Mouse (Mus musculus): ENCODE data around the gene Mmp15. TPM values are rescaled to one million over a fixed set of nuclear protein-coding genes. Genes with fewer than 3 reads are reported as not detected.
A peak's percentile ranks its signal among the peaks of the same experiment; 100 is the strongest.

The Mmp15 gene
- polyA plus RNA-seq, 1 experiment, result 45.1 TPM

DNA sequence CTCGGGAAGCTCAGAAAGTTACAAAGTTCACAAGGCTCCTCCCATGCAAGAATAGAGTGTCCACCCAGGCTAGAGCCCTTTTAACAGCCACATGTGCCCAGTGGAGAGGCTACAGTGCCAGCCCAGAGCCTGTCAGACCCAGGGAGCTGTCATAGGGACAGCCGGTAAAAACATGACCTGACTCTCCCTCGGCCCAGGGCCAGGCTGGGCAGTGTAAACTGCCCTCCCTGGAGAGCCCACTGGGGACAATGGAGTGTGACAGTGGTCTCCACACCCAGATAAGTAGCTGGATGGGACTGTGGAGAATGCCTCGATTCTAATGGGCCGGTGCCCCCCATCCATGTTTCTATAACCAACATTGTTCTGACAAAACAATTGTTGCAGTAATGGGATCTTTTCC is 57.5 kb downstream of the Mmp15 start:
- no peak overlapping the region for H3K4me2 ChIP-seq (ENCODE audit: low read depth)
- TF ChIP-seq USF1 (IDR thresholded peaks at IDR 0.05; ENCODE audit: low read depth), result no peak
- TF ChIP-seq E2F4 (IDR thresholded peaks at IDR 0.05; ENCODE audit: insufficient read depth), result no peak
- TF ChIP-seq POLR2A (IDR thresholded peaks at IDR 0.05; ENCODE audit: insufficient read length, low read depth), result no peak
- H3ac ChIP-seq (ENCODE audit: control insufficient read depth, insufficient read length), result no peak overlapping the region
- no peaks in the 10 kb centered on the region for H3K36me3 ChIP-seq (ENCODE audit: control insufficient read depth, insufficient read depth)
- no peak overlapping the region for H3K4me3 ChIP-seq
- H3K79me2 ChIP-seq (ENCODE audit: control insufficient read depth, insufficient read depth), result no peaks in the 10 kb centered on the region
- H3K27me3 ChIP-seq (ENCODE audit: control insufficient read depth, insufficient read depth, insufficient read length), result no peaks in the 10 kb centered on the region

DNA sequence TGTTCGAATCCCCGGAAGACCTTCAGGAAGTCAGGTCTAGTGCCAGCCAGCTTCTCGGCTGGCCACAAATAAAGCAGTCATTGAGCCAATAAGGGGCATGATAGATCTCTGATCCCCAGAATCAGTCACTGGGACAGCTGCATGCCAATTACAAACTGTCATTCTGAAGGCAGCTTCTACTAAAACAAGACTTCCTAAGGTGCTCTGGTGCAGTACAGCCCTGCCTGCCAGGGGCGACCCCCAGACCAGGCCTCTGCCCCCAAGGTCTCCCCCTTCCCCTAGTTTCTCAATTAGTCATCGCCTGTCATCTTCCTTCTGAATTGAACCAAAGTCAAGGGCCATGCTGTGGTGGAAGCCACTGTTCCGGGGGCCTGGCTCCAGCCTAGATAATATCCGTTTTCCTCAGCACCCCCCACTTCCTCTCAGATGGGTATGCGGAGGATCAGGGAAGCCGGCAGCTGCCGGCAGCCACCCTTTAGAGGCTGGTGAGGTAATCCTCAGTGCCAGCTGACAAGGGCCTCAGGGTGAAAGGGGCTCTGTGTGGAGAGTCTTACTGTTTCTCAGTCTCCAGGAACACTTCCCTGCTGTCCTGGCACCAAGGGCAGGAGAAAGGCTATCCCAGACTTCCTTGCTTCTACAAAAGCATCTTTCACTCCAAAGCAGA is 59.4 kb downstream of the Mmp15 start:
- Histone ChIP-seq H3K79me2 (ENCODE audit: control insufficient read depth, insufficient read depth) (no peaks in the 10 kb centered on the region), H3K36me3 (ENCODE audit: control insufficient read depth, insufficient read depth) (no peaks in the 10 kb centered on the region), H3K4me3 (no peak overlapping the region), H3ac (ENCODE audit: control insufficient read depth, insufficient read length) (no peak overlapping the region), H3K27me3 (ENCODE audit: control insufficient read depth, insufficient read depth, insufficient read length) (no peaks in the 10 kb centered on the region), H3K4me2 (ENCODE audit: low read depth) (peak overlapping the region; percentile 34)
- TF ChIP-seq MYOD1 (IDR thresholded peaks at IDR 0.05; ENCODE audit: control insufficient read depth in 1 of 3, insufficient read length in 2 of 3, low read depth in 2 of 3) (peak; percentile 23 to 77 (median 64)), TCF3 (IDR thresholded peaks at IDR 0.05; ENCODE audit: insufficient read length, low read depth) (peak; percentile 41), MYOG (IDR thresholded peaks at IDR 0.05; ENCODE audit: control insufficient read depth in 1 of 3, insufficient read depth in 1 of 3, insufficient read length in 2 of 3, low read depth in 2 of 3) (peak; percentile 36 to 90 (median 66)), E2F4 (IDR thresholded peaks at IDR 0.05; ENCODE audit: insufficient read depth) (no peak), POLR2A (IDR thresholded peaks at IDR 0.05; ENCODE audit: insufficient read length, low read depth) (no peak)

DNA sequence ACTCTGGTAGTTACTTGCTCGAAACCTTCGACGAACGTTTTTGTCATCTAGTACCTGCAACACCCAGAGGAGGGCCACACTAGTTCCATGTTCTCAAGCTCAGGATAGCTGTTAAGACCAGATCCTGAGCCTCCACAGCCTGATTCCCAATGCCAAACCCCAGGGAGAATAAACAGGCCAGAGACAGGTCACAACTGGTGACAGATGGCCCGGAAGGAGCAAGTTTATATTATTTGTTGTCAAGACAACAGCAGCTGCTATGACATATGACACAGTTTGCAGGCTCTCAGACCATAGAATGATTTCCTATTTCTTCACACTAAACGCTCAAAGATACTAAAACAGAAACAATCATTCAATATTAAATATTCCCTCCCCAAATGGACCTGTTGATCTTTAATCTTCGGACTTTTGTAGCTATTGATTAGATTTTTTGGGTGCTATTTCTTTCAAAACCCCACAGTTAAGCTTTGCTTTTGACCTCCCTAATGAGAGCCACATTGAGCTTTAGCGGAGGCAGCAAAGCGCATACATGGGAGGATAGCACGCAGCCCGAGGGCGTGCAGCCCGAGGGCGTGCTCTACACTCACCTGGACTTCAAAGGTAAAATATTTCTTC is 70.2 kb downstream of the Mmp15 start:
- peaks cover 33% of the 10 kb centered on the region for H3K36me3 ChIP-seq (ENCODE audit: control insufficient read depth, insufficient read depth)
- no peak for TF ChIP-seq USF1 (IDR thresholded peaks at IDR 0.05; ENCODE audit: low read depth)
- peak in 1 of 3 experiments; percentile 36 for TF ChIP-seq MYOD1 (IDR thresholded peaks at IDR 0.05; ENCODE audit: control insufficient read depth in 1 of 3, insufficient read length in 2 of 3, low read depth in 2 of 3)
- TF ChIP-seq TCF12 (IDR thresholded peaks at IDR 0.05; ENCODE audit: insufficient read depth, poor library complexity, severe bottlenecking), result peak; percentile 7

More for the DNA sequence above, 70.2 kb downstream of the Mmp15 start:
- no peaks in the 10 kb centered on the region for H3K27me3 ChIP-seq (ENCODE audit: control insufficient read depth, insufficient read depth, insufficient read length)
- H3K79me2 ChIP-seq (ENCODE audit: control insufficient read depth, insufficient read depth), result peaks cover 27% of the 10 kb centered on the region
- H3K4me3 ChIP-seq, result no peak overlapping the region
- no peak overlapping the region for H3K4me2 ChIP-seq (ENCODE audit: low read depth)
- no peak overlapping the region for H3ac ChIP-seq (ENCODE audit: control insufficient read depth, insufficient read length)

Other genes with a start within 250 kb of the Mmp15 start
- 22.6 TPM for gene Kifc3, start 149.5 kb upstream of the Mmp15 start, polyA plus RNA-seq (2012; fragmentation: generic; extraction: Trizol)
- 0.07 TPM for gene Cngb1, start 45.7 kb upstream of the Mmp15 start, polyA plus RNA-seq (2012; fragmentation: generic; extraction: Trizol)
- gene Tepp, start 41.7 kb upstream of the Mmp15 start, polyA plus RNA-seq (2012; fragmentation: generic; extraction: Trizol), result not detected
- 7.4 TPM for gene Zfp319, start 20.3 kb upstream of the Mmp15 start, polyA plus RNA-seq (2012; fragmentation: generic; extraction: Trizol)
- gene Usb1, start 20.0 kb upstream of the Mmp15 start, polyA plus RNA-seq (2012; fragmentation: generic; extraction: Trizol), result 42.8 TPM
- 39.9 TPM for gene Cfap20, start 82.6 kb downstream of the Mmp15 start, polyA plus RNA-seq (2012; fragmentation: generic; extraction: Trizol)
- 51.9 TPM for gene Csnk2a2, start 137.8 kb downstream of the Mmp15 start, polyA plus RNA-seq (2012; fragmentation: generic; extraction: Trizol)
- gene Ccdc113, start 181.8 kb downstream of the Mmp15 start, polyA plus RNA-seq (2012; fragmentation: generic; extraction: Trizol), result not detected
- not detected for gene Prss54, start 224.1 kb downstream of the Mmp15 start, polyA plus RNA-seq (2012; fragmentation: generic; extraction: Trizol)